Mouse (Mus musculus): ENCODE results near the gene Nub1. TPM values are rescaled to one million over a fixed set of nuclear protein-coding genes. Genes with fewer than 3 reads are reported as not detected.
A peak's percentile ranks its signal among the peaks of the same experiment; 100 is the strongest.

Gene Nub1
- polyA plus RNA-seq, 1 experiment: 18.6 TPM

GRCm38 (mm10) chr5:24749731-24750130 lies 64.4 kb downstream of the Nub1 start:
- H3K36me3 ChIP-seq (ENCODE audit: control insufficient read depth, insufficient read depth): no peaks in the 10 kb centered on the region
- no peaks in the 10 kb centered on the region for H3K79me2 ChIP-seq (ENCODE audit: control insufficient read depth, insufficient read depth)
- no peak overlapping the region for H3K4me3 ChIP-seq (ENCODE audit: insufficient read depth, poor library complexity, severe bottlenecking)
- peaks cover 11% of the 10 kb centered on the region for H3K27me3 ChIP-seq (ENCODE audit: control insufficient read depth, insufficient read depth, insufficient read length)
- H3ac ChIP-seq (ENCODE audit: control insufficient read depth, insufficient read length, low read depth): no peak overlapping the region
- TF ChIP-seq MYOG (IDR thresholded peaks at IDR 0.05; ENCODE audit: control insufficient read depth, extremely low read depth, insufficient read length) (no peak), MYOD1 (IDR thresholded peaks at IDR 0.05; ENCODE audit: control insufficient read depth, insufficient read length, low read depth) (no peak), FOSL1 (IDR thresholded peaks at IDR 0.05; ENCODE audit: insufficient read depth, low read length, poor library complexity, severe bottlenecking) (no peak), USF1 (IDR thresholded peaks at IDR 0.05; ENCODE audit: low read depth) (no peak), CEBPB (IDR thresholded peaks at IDR 0.05; ENCODE audit: low read depth) (no peak)
- no peaks in the 10 kb centered on the region for H3K79me3 ChIP-seq (ENCODE audit: low read depth)

- H3K36me3 ChIP-seq (ENCODE audit: control insufficient read depth, insufficient read depth): no peaks in the 10 kb centered on the region
- H3K4me3 ChIP-seq (ENCODE audit: insufficient read depth, poor library complexity, severe bottlenecking): peak overlapping the region; percentile 11
- no peaks in the 10 kb centered on the region for H3K79me2 ChIP-seq (ENCODE audit: control insufficient read depth, insufficient read depth)
- peaks cover 5% of the 10 kb centered on the region for H3K27me3 ChIP-seq (ENCODE audit: control insufficient read depth, insufficient read depth, insufficient read length)
- H3ac ChIP-seq (ENCODE audit: control insufficient read depth, insufficient read length, low read depth): peak overlapping the region; percentile 63
- TF ChIP-seq MYOG (IDR thresholded peaks at IDR 0.05; ENCODE audit: control insufficient read depth, extremely low read depth, insufficient read length): no peak
- TF ChIP-seq CEBPB (IDR thresholded peaks at IDR 0.05; ENCODE audit: low read depth): no peak
- no peak for TF ChIP-seq USF1 (IDR thresholded peaks at IDR 0.05; ENCODE audit: low read depth)
- TF ChIP-seq MAX (IDR thresholded peaks at IDR 0.05): no peak
- TF ChIP-seq MYOD1 (IDR thresholded peaks at IDR 0.05; ENCODE audit: control insufficient read depth, insufficient read length, low read depth): no peak
- peak; percentile 93 for TF ChIP-seq CTCF (IDR thresholded peaks at IDR 0.05; ENCODE audit: control insufficient read depth, insufficient read depth, insufficient read length)
- no peak for TF ChIP-seq FOSL1 (IDR thresholded peaks at IDR 0.05; ENCODE audit: insufficient read depth, low read length, poor library complexity, severe bottlenecking)
- no peaks in the 10 kb centered on the region for H3K79me3 ChIP-seq (ENCODE audit: low read depth)
Observed at GRCm38 (mm10) chr5:24750321-24751304, 65.3 kb downstream of the Nub1 start.

GRCm38 (mm10) chr5:24751305-24752174 lies 66.2 kb downstream of the Nub1 start:
- Histone ChIP-seq H3ac (ENCODE audit: control insufficient read depth, insufficient read length, low read depth) (peak overlapping the region; percentile 36), H3K4me3 (ENCODE audit: insufficient read depth, poor library complexity, severe bottlenecking) (peak overlapping the region; percentile 6)
- TF ChIP-seq MYOG (IDR thresholded peaks at IDR 0.05; ENCODE audit: control insufficient read depth, extremely low read depth, insufficient read length): no peak
- no peak for TF ChIP-seq MYOD1 (IDR thresholded peaks at IDR 0.05; ENCODE audit: control insufficient read depth, insufficient read length, low read depth)
- TF ChIP-seq MAX (IDR thresholded peaks at IDR 0.05): no peak
- TF ChIP-seq CEBPB (IDR thresholded peaks at IDR 0.05; ENCODE audit: low read depth): no peak

DNA sequence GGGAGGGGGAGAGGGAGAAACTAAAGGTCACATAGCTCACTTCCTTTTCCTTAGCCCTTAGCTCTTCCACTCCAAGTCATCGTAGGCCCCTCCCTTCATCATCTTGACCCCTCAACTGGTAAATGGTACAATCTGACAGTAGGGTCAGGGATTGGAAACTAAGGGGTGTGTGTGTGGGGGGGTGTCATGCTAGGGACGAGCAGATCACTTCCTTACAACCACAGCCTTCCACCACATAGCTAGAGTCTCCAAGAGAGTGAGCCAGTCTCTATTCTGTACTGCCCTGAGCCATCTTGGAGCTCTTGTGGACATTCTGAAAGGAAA lies 66.8 kb downstream of the Nub1 start:
- no peaks in the 10 kb centered on the region for H3K79me2 ChIP-seq (ENCODE audit: control insufficient read depth, insufficient read depth)
- no peak overlapping the region for H3K4me3 ChIP-seq (ENCODE audit: insufficient read depth, poor library complexity, severe bottlenecking)
- no peak for TF ChIP-seq CEBPB (IDR thresholded peaks at IDR 0.05; ENCODE audit: low read depth)
- no peak for TF ChIP-seq MYOG (IDR thresholded peaks at IDR 0.05; ENCODE audit: control insufficient read depth, extremely low read depth, insufficient read length)
- no peak for TF ChIP-seq CTCF (IDR thresholded peaks at IDR 0.05; ENCODE audit: control insufficient read depth, insufficient read depth, insufficient read length)
- no peak for TF ChIP-seq USF1 (IDR thresholded peaks at IDR 0.05; ENCODE audit: low read depth)
- no peak for TF ChIP-seq FOSL1 (IDR thresholded peaks at IDR 0.05; ENCODE audit: insufficient read depth, low read length, poor library complexity, severe bottlenecking)
- no peak for TF ChIP-seq MAX (IDR thresholded peaks at IDR 0.05)
- no peak for TF ChIP-seq MYOD1 (IDR thresholded peaks at IDR 0.05; ENCODE audit: control insufficient read depth, insufficient read length, low read depth)
- no peaks in the 10 kb centered on the region for H3K27me3 ChIP-seq (ENCODE audit: control insufficient read depth, insufficient read depth, insufficient read length)
- H3K36me3 ChIP-seq (ENCODE audit: control insufficient read depth, insufficient read depth): no peaks in the 10 kb centered on the region
- no peak overlapping the region for H3ac ChIP-seq (ENCODE audit: control insufficient read depth, insufficient read length, low read depth)
- H3K79me3 ChIP-seq (ENCODE audit: low read depth): no peaks in the 10 kb centered on the region

More at GRCm38 (mm10) chr5:24751305-24752174, 66.2 kb downstream of the Nub1 start:
- Histone ChIP-seq H3K79me2 (ENCODE audit: control insufficient read depth, insufficient read depth) (no peaks in the 10 kb centered on the region), H3K79me3 (ENCODE audit: low read depth) (no peaks in the 10 kb centered on the region), H3K27me3 (ENCODE audit: control insufficient read depth, insufficient read depth, insufficient read length) (no peaks in the 10 kb centered on the region), H3K36me3 (ENCODE audit: control insufficient read depth, insufficient read depth) (no peaks in the 10 kb centered on the region)

- no peak for TF ChIP-seq FOSL1 (IDR thresholded peaks at IDR 0.05; ENCODE audit: insufficient read depth, low read length, poor library complexity, severe bottlenecking)
- TF ChIP-seq MYOG (IDR thresholded peaks at IDR 0.05; ENCODE audit: control insufficient read depth, extremely low read depth, insufficient read length): no peak
- no peak for TF ChIP-seq MAX (IDR thresholded peaks at IDR 0.05)
- no peak for TF ChIP-seq MYOD1 (IDR thresholded peaks at IDR 0.05; ENCODE audit: control insufficient read depth, insufficient read length, low read depth)
- TF ChIP-seq CEBPB (IDR thresholded peaks at IDR 0.05; ENCODE audit: low read depth): no peak
- TF ChIP-seq CTCF (IDR thresholded peaks at IDR 0.05; ENCODE audit: control insufficient read depth, insufficient read depth, insufficient read length): no peak
- no peak for TF ChIP-seq USF1 (IDR thresholded peaks at IDR 0.05; ENCODE audit: low read depth)
- Histone ChIP-seq H3K79me3 (ENCODE audit: low read depth) (no peaks in the 10 kb centered on the region), H3K4me3 (ENCODE audit: insufficient read depth, poor library complexity, severe bottlenecking) (no peak overlapping the region), H3ac (ENCODE audit: control insufficient read depth, insufficient read length, low read depth) (no peak overlapping the region), H3K79me2 (ENCODE audit: control insufficient read depth, insufficient read depth) (no peaks in the 10 kb centered on the region), H3K27me3 (ENCODE audit: control insufficient read depth, insufficient read depth, insufficient read length) (no peaks in the 10 kb centered on the region), H3K36me3 (ENCODE audit: control insufficient read depth, insufficient read depth) (no peaks in the 10 kb centered on the region)
Observed at GRCm38 (mm10) chr5:24756931-24757330, 71.6 kb downstream of the Nub1 start.

All from C2C12 (cell line).